Mouse (Mus musculus): ENCODE data around the gene Ttll9.

DNA sequence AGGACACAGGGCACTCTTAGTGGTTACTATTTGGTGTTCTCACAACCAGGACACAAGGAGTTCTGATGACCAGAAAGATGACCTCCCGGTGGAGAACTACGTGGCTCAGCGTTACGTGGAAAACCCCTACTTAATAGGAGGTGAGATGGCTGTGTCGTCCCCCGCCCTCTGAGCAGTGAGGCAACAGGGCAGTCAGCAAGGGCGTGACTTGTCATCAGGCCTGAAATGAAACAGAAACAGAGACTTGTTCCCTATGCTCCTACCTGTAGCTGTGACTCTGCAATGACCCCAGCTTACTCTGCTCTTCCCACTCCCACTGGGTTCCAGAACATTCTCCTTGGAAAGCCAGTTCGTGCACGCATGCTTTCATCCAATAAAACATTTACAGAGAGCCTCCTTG lies 29.2 kb downstream of the Ttll9 start:
- TF ChIP-seq POLR2A (IDR thresholded peaks at IDR 0.05; ENCODE audit: borderline replicate concordance, insufficient read depth, low read length) = no peak
- no peak for TF ChIP-seq CTCF (IDR thresholded peaks at IDR 0.05; ENCODE audit: borderline replicate concordance, insufficient read depth, low read depth, low read length)
